18 mouse cellular contexts compared by ENCODE assay signal in the genomic region with DNA sequence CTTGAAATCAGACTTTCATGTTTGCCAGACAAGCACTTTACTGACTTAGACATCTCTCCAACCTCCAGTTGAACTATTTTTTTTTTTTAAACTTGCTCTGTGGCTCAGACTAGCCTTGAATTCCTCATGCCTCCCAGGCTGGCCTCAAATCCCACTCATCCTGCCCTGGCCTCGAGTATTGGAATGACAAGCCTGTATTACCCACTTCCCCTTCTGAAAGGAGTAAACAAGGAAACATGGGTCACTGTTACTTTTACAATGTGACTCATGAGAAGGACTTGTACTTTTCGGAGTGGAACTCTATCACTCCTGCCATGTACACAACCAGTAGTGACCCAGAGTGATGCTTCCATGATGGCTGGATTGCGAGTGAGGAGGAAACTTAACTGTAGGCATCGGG. TPM values are rescaled to one million over a fixed set of nuclear protein-coding genes. Genes with fewer than 3 reads are reported as not detected.
A peak's percentile ranks its signal among the peaks of the same experiment; 100 is the strongest.
DNase-seq lines count a peak whose midpoint lies in the region; ATAC-seq and TF ChIP-seq lines count a peak whose summit lies in the region.
"Had no signal": no experiment of that assay in that cellular context is flagged by ENCODE, and none has a peak within 500 bp of the region (broad histone marks: within the 10 kb centered on the region; RNA-seq: fewer than 3 reads in every experiment).

No protein-coding gene starts in this region.

- peak; percentile 50 for DNase-seq in adrenal gland, postnatal 14 days
- no peak for DNase-seq in adrenal gland, postnatal 10 days
- DNase-seq in liver, postnatal 0 days: no peak
- peak; percentile 29 to 33 for DNase-seq in adrenal gland, postnatal 36 days
- no peak for DNase-seq in urinary bladder, adult 18-20 months (ENCODE audit: low spot score in 2 of 2)
- DNase-seq in testis, postnatal 10 days (ENCODE audit: low spot score): no peak
- DNase-seq: cerebellum, adult 18-20 months; cerebellum, adult 9-11 months; cerebellum, postnatal 36 days; gastrocnemius, postnatal 10 days; heart, postnatal 36 days had no signal

- ATAC-seq in liver, postnatal 0 days: no peak
- no peak for ATAC-seq in liver, embryonic 12.5 days
- ATAC-seq: forebrain, embryonic 16.5 days had no signal

- H3K4me3 ChIP-seq in liver, postnatal 0 days (ENCODE audit: low read depth, low read length): no peak overlapping the region
- no peak overlapping the region for H3K4me3 ChIP-seq in liver, embryonic 12.5 days
- H3K4me3 ChIP-seq in bone marrow macrophage, adult 2 months (ENCODE audit: insufficient read depth, low read length): peak overlapping the region; percentile 22
- H3K4me3 ChIP-seq: embryonic facial prominence, embryonic 13.5 days; forebrain, embryonic 12.5 days; heart, embryonic 13.5 days; hindbrain, embryonic 15.5 days had no signal

- H3K9ac ChIP-seq in liver, postnatal 0 days (replicated peaks): no peak overlapping the region
- H3K9ac ChIP-seq in liver, embryonic 12.5 days: no peak overlapping the region
- H3K9ac ChIP-seq: embryonic facial prominence, embryonic 13.5 days; forebrain, embryonic 12.5 days; heart, embryonic 13.5 days; hindbrain, embryonic 15.5 days had no signal

- 0 out of 2 replicates have a peak overlapping the region, but pooled peaks have one; percentile 97 for H3K4me2 ChIP-seq in liver, postnatal 0 days (ENCODE audit: low read depth, low read length)
- H3K4me2 ChIP-seq in liver, embryonic 12.5 days: no peak overlapping the region
- H3K4me2 ChIP-seq: embryonic facial prominence, embryonic 13.5 days; forebrain, embryonic 12.5 days; heart, embryonic 13.5 days; hindbrain, embryonic 15.5 days had no signal

- H3K27me3 ChIP-seq in liver, postnatal 0 days (ENCODE audit: insufficient read depth, low read length): no peaks in the 10 kb centered on the region
- H3K27me3 ChIP-seq in liver, embryonic 12.5 days (replicated peaks): no peaks in the 10 kb centered on the region
- H3K27me3 ChIP-seq: hindbrain, embryonic 15.5 days had no signal

- no peak for TF ChIP-seq EP300 in liver, postnatal 0 days (IDR thresholded peaks at IDR 0.05; ENCODE audit: low read depth)

- H3K9me3 ChIP-seq in liver, postnatal 0 days (ENCODE audit: low read length): no peaks in the 10 kb centered on the region
- H3K9me3 ChIP-seq in liver, embryonic 12.5 days (replicated peaks): no peaks in the 10 kb centered on the region
- H3K9me3 ChIP-seq: embryonic facial prominence, embryonic 13.5 days; forebrain, embryonic 12.5 days; heart, embryonic 13.5 days; hindbrain, embryonic 15.5 days had no signal

- no peaks in the 10 kb centered on the region for H3K36me3 ChIP-seq in liver, postnatal 0 days (replicated peaks; ENCODE audit: insufficient read depth, low read length)
- H3K36me3 ChIP-seq in liver, embryonic 12.5 days: no peaks in the 10 kb centered on the region
- H3K36me3 ChIP-seq: embryonic facial prominence, embryonic 13.5 days; forebrain, embryonic 12.5 days; heart, embryonic 13.5 days; hindbrain, embryonic 15.5 days had no signal

- no peak for TF ChIP-seq POLR2A in bone marrow macrophage, adult 2 months (IDR thresholded peaks at IDR 0.05; ENCODE audit: borderline replicate concordance, low read depth, low read length)

- TF ChIP-seq CTCF in liver, postnatal 0 days (IDR thresholded peaks at IDR 0.05; ENCODE audit: low read depth): no peak
- no peak for TF ChIP-seq CTCF in bone marrow macrophage, adult 2 months (IDR thresholded peaks at IDR 0.05; ENCODE audit: low read depth, low read length)

- H3K4me1 ChIP-seq in liver, postnatal 0 days (ENCODE audit: insufficient read depth): peaks cover 53% of the 10 kb centered on the region
- H3K4me1 ChIP-seq in liver, embryonic 12.5 days: peaks cover 59% of the 10 kb centered on the region
- peaks cover 29% of the 10 kb centered on the region for H3K4me1 ChIP-seq in bone marrow macrophage, adult 2 months (ENCODE audit: control insufficient read depth, insufficient read depth, low read length)

- 53% methylated on average over 4 of the region's 4 CpGs for WGBS in liver, postnatal 0 days (ENCODE audit: insufficient replicate concordance)
- 59% methylated on average over 4 of the region's 4 CpGs for WGBS in liver, embryonic 12.5 days (ENCODE audit: insufficient replicate concordance)

- peak overlapping the region; percentile 31 for H3K27ac ChIP-seq in liver, postnatal 0 days (ENCODE audit: low read depth)
- no peak overlapping the region for H3K27ac ChIP-seq in liver, embryonic 12.5 days
- H3K27ac ChIP-seq in bone marrow macrophage, adult 2 months (ENCODE audit: insufficient read depth, low read depth, low read length): peak overlapping the region; percentile 93
- H3K27ac ChIP-seq: embryonic facial prominence, embryonic 13.5 days; forebrain, embryonic 12.5 days; heart, embryonic 13.5 days; hindbrain, embryonic 15.5 days had no signal

RNA-seq across cellular contexts. Expression of a gene that starts 3.6 kb away (rescaled TPM):
- total RNA-seq in adrenal gland, postnatal 14 days (2021): 107 and 111 TPM in 2 replicates
- total RNA-seq in adrenal gland, postnatal 10 days (2021): 10 to 100 TPM; 63.8 to 81.7 TPM
- polyA plus RNA-seq in liver, postnatal 0 days (2015; fragmentation: Nextera tagmentation; extraction: Ambion mirVana): 23.5 and 24.6 TPM in 2 replicates
- 14.5 and 14.7 TPM in 2 replicates for polyA plus RNA-seq in liver, embryonic 12.5 days (2016; fragmentation: Nextera tagmentation; extraction: Ambion mirVana)
- total RNA-seq in adrenal gland, postnatal 36 days (2021): 100 to 1,000 TPM; 149 to 229 TPM
- polyA plus RNA-seq in bone marrow macrophage, adult 2 months (2012; ENCODE audit: insufficient read depth, insufficient read length, missing spikeins): 43.3 and 48.2 TPM in 2 replicates

Comparison
In these comparisons a context has a peak if more than half of its experiments do, and no peak if none do; other contexts are left out.
1. DNase-seq: peak in adrenal gland, postnatal 14 days (single experiment) and adrenal gland, postnatal 36 days (2 of 2); none in adrenal gland, postnatal 10 days (single experiment), liver, postnatal 0 days (single experiment), urinary bladder, adult 18-20 months (0 of 2) and testis, postnatal 10 days (single experiment).